Mouse (Mus musculus): ENCODE results near the gene Phxr2. TPM values are rescaled to one million over a fixed set of nuclear protein-coding genes. Genes with fewer than 3 reads are reported as not detected.
A peak's percentile ranks its signal among the peaks of the same experiment; 100 is the strongest.

Gene Phxr2
- total RNA-seq, 2 experiments from 2014 or later: not detected

DNA sequence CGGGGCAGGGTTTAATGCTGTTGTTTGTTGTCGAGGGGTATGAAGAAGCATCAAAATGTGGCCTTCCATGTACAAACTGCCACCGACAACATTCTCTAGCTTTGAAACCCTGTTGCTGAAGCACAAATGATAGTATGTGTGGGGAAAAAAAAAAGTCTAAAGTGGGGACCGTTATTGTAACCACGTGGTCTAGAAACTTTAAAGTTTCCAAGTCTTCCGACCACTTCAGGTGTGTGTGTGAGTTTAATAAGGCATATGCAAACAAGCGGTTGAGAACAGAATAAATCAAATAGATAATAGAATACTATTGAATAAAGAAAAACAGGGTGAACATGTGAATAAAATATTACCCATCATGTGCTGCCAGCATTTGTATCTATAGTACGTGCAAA lies 19.8 kb downstream of the Phxr2 start:
- ATAC-seq (replicated peaks; ENCODE audit: low FRiP score, poor library complexity, severe bottlenecking): no peak

DNA sequence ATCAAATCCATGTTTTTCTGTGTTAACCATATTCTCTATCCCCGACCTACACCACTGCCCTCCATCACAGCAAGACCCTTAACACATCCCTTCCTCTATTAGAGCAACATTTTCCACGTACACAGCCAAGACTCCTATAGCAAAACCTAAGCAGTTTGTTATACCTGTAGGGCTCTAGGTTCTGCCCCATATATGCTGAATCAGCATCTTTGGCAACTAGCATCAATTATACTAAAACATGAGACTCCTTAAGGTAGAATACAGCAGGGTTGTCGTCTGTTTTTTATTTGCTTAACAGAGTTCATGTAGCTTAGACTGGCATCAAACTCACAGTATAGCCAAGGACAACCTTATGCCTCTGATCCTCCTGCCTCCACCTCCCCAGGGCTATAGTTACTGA lies 20.6 kb downstream of the Phxr2 start:
- no peak for ATAC-seq (replicated peaks; ENCODE audit: low FRiP score, poor library complexity, severe bottlenecking)

DNA sequence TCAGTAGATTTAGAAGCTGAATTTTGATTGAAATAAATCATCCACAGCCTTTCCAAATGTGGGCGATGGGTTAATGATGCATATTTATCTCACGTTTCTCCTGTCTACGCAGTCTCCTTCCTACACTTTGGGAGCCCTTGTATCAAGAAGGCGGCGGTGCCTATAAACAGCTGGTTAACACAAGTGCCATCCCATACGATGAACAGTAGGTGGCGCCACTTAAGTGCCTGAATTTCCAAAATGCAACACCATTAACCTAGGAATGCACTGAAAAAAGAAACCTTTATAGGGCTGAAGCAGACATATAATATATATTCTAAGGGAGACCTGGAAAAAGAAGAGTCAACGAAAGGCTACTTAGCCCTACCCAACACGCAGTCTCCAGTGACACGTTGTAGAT lies 28.8 kb downstream of the Phxr2 start:
- ATAC-seq (replicated peaks; ENCODE audit: low FRiP score, poor library complexity, severe bottlenecking): 0 out of 2 replicates have a peak, but pooled peaks have one; percentile 59

DNA sequence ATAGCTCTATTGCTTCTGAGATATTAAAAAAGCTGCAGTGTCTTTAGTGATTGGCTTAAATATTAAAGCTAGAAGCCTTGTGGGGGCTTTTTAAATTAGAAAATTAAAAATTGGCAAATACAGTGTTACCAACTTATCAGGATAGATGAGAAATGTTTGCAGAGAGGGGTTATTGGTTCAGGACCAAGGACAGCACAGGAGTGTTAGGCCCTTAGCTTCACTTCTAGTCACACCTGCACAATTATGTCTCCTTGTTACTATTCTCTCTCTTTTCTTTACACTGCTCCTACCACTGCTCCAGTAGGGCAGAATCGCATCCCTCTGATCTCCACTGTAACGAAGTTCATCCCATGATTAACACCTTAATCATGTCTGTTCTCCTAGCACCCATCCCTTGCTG lies 31.0 kb downstream of the Phxr2 start:
- ATAC-seq (replicated peaks; ENCODE audit: low FRiP score, poor library complexity, severe bottlenecking): no peak

DNA sequence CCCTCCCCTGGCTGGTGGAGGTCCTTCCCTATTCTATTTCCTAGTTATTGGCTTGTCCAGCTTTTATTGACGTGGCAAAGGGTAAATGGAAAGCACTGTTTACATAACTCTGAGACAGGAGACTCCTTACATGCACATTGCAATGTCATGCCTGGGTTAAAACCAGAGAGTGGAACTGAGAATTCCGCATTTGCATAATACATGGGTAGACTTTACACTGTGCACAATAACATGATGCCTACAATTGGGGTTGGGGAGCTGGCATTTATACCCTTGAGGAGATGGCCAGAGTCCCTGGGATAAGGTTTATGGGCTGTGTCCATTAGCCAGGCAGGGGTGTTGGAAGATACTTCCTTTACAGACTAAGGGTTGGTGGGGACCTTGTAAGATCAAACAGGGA lies 32.8 kb downstream of the Phxr2 start:
- no peak for ATAC-seq (replicated peaks; ENCODE audit: low FRiP score, poor library complexity, severe bottlenecking)

DNA sequence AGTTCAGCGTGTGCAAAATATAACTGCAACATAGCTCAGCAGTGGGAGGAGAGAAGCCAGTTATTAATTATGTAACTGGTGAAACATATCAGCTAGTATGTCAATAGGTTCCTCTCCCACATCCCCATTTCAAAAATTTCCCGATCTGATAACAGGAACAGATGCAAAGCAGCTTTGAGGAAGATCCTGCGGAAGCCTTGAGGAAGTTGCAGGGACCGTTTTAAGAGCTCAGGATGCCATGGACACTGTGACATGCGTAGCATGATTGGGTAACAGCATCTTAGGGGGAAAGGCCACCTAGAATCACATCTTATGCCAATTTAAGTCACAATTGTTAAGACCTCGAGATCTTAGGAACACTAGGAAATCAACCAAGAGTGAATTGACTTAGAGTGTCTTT lies 36.2 kb downstream of the Phxr2 start:
- no peak for ATAC-seq (replicated peaks; ENCODE audit: low FRiP score, poor library complexity, severe bottlenecking)

DNA sequence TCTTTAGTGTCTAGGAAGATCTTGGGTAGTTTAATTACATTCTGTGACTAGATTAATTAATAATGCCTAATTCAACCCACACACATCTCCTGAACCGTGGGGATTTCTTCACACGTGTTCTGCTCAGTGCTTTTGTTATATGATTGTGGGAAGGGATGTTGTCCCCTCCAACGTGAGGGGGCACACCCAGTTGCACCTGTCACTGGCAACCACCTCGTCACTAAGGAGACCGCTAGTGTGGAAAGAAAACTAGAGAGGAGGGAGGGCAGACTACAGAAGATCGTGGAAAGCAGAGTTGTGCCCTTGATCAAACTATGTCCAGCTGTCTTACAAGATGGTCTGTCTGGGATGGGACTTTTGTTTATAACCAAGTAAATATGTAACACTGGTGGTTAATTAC lies 40.1 kb downstream of the Phxr2 start:
- no peak for ATAC-seq (replicated peaks; ENCODE audit: low FRiP score, poor library complexity, severe bottlenecking)

DNA sequence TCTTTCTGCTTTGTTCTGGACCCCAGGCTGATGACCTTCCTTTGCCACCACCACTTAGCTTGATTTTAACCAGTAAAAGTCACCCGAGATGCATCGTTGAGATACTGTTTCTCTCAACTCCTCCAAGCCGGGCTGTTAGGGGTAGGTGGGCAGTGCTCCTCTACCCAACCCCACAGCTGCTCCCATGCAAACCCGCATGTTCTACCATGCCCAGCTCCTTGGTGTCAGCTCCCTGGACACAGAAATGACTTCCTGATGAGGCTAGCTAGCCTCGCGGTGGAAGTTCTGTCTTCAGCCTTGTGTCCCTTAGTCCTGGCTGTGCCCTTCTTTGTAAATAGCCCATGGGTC lies 40.9 kb downstream of the Phxr2 start:
- ATAC-seq (replicated peaks; ENCODE audit: low FRiP score, poor library complexity, severe bottlenecking): 0 out of 2 replicates have a peak, but pooled peaks have one; percentile 17

DNA sequence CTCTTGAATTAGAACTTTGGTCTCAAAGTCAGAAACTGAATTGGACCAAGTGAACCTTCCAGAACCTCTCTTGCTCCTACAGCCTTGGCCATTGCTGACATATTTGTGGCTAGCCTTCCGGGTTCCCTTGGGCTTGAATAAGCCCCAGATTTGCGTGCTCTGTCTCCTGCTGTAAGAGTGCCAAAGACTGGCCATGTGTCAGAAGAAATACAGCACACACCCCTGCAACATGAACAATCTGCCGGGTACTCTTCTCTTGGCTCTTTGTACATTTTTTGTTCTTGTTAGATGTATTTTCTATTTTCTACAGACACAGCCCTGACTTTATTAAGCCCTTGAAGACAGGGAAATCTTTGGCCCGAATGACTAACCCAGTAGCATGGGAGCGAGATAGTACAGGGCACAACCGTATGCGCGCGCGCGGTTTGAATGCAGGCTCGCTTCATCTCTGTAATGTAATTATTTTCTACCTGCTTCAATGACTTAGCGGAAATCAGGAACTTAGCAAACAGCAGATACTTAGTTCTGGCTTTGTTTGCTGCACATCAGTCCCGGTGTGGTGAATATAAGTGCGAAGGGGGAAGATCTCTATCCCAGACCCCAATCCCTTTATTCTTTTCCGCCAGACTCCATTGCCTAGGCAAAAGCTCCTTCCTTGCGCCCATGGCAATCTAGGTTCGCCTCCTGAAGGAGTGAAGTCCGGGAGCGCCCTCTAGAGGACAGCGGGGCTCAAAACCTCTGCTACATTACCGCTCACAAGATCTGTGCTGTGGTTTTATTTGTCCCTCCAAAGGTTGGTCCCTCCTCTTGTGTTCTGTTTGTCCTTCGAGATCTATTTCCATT lies 41.5 kb downstream of the Phxr2 start:
- peak; percentile 75 for ATAC-seq (replicated peaks; ENCODE audit: low FRiP score, poor library complexity, severe bottlenecking)

DNA sequence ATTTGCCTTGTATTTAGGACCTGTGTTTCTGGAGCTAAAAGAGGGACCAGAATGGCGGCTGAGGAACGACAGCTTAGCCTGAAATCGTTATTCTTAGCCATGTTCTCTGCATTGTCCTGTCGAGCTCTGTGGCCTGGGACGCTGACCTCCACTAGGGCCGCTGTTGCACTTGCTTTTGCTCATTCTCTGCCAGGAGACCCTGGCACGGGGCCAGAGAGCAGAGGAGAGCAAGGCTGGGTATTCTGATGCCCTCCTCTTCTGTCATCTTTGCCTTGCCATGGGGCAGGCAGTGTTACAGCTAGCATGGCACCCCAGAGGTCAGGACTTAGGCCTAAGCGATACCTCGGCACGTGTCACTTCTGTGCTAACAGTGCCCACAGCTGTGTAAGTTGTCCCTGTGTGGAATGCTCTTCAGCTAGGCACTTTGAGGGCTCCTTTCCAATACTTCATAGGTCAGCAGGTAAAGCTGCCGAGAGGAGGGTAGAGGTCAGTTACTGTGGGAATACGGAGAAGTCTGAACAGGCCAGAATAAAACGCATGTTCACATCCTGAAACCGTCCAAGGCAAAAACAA lies 42.6 kb downstream of the Phxr2 start:
- no peak for ATAC-seq (replicated peaks; ENCODE audit: low FRiP score, poor library complexity, severe bottlenecking)

DNA sequence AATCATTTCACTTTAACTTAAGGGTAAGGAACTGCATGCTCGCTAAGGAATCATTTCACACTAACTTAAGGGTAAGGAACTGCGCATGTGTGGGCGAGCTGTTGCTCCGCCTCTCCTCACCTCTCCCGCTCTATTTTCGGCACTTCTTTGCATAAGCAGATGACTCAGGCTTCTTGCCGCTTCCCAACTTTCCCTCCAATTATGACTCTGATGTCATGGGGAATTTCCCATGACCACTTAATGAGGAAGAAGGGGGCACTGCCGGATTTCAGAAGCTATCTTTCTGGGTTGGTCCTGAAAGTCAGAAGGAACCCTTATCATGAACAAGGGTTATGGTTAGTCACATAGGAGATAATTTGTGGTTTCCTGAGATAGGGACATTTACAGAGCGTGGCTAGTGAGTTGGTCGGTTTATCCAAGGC lies 44.5 kb downstream of the Phxr2 start:
- ATAC-seq (replicated peaks; ENCODE audit: low FRiP score, poor library complexity, severe bottlenecking): no peak

DNA sequence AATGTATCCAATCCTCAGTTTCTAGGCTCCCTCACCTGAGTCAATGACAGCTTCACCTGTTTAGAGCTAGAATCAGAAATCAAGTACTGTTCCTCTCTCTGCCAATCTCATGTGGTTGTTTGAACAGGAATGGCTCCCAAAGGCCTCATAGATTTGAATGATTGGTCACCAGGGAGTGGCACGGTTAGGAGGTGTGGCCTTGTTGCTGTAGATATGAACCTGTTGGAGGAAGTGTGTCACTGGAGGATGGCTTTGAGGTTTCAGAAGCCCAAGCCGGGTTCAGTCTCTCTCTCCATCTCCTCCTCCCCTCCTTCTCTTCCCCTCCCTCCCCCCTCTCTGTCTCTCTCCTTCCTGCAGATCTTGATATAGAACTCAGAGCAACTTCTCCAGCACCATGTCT lies 47.5 kb downstream of the Phxr2 start:
- ATAC-seq (replicated peaks; ENCODE audit: low FRiP score, poor library complexity, severe bottlenecking): no peak

DNA sequence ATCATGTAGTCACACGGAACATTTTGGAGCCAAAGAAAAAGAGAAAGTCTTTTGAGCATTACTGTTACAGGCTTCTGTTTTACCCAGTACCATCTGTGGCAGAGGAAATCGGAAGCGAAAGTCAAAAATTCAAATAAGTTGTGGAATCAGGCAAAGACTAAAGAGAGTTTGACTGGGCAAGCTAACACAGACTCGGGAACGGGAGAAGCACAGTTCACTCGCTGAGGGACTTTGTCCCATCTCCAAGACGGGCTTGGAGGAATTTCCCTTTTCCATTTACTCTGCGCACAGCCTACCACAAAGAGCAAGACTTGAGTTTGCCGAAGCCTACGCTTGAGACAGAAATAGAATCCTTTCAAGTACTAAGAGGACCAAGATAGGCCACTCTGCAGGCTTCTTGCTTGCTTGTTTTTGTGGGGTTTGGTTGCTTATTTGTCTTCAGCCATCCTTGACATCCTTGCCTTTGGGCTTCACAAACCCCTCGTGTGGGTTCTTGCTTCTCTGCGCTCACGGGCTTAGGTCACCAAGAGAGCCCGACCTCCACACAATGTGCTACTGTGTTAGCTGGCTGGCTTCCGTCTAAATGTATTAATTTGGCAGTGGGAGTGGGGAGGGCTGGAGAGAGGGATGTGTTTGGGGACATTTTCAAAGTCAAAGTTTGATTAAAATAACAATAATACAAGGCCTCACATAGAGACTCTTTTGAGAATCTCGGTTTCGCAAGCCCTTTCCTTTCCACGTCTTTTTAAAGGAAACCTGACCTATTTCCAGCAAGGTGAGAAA lies 49.8 kb downstream of the Phxr2 start:
- ATAC-seq (replicated peaks; ENCODE audit: low FRiP score, poor library complexity, severe bottlenecking): no peak

Other genes starting within 250 kb of the Phxr2 start
- gene Atp2b1, start 211.9 kb downstream of the Phxr2 start, total RNA-seq (2015; ENCODE audit: low replicate concordance): 25.9 and 32.3 TPM in 2 replicates
- 37.0 and 39.6 TPM in 2 replicates for gene Atp2b1, start 211.9 kb downstream of the Phxr2 start, total RNA-seq (2017; ENCODE audit: low replicate concordance)
- 3.6 and 8.4 TPM in 2 replicates for gene Poc1b, start 19.3 kb downstream of the Phxr2 start, total RNA-seq (2015; ENCODE audit: low replicate concordance)
- gene Poc1b, start 19.3 kb downstream of the Phxr2 start, total RNA-seq (2017; ENCODE audit: low replicate concordance): 2.9 and 3.1 TPM in 2 replicates
- 1.4 and 1.7 TPM in 2 replicates for gene Galnt4, start 18.2 kb downstream of the Phxr2 start, total RNA-seq (2015; ENCODE audit: low replicate concordance)
- gene Galnt4, start 18.2 kb downstream of the Phxr2 start, total RNA-seq (2017; ENCODE audit: low replicate concordance): 1.0 and 2.0 TPM in 2 replicates
- 8.4 and 27.0 TPM in 2 replicates for gene Dusp6, start 136.9 kb upstream of the Phxr2 start, total RNA-seq (2015; ENCODE audit: low replicate concordance)
- gene Dusp6, start 136.9 kb upstream of the Phxr2 start, total RNA-seq (2017; ENCODE audit: low replicate concordance): 5.5 and 6.5 TPM in 2 replicates

Measured in erythroid progenitor cell, adult 5-6 weeks (primary cell).